Mouse (Mus musculus): ENCODE results near the gene Hells.

DNA sequence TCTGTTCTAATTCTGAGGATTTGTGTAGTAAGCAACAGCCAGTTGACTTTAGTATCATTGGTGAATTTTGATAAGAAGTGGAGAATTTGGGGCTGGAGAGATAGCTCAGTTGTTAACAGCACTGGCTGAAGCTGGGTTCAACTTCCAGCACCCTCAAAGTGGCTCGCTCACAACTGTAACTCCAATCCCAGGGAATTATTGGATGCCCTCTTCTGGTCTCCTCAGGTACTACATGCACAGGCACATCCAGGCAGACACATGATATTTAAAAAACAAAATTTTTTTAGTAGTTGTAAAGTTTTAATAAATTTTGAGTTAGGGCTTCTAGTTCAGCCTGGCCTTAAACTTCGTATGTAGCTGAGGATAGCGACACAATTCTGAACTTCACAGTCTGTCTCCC lies 15.0 kb upstream of the Hells start:
- TF ChIP-seq CTCF (IDR thresholded peaks at IDR 0.05; ENCODE audit: borderline replicate concordance, extremely low read depth, insufficient read depth, insufficient read length) (peak; percentile 64; the same call in 1 of the 2 replicates), POLR2A (IDR thresholded peaks at IDR 0.05; ENCODE audit: borderline replicate concordance, extremely low read depth, insufficient read depth, insufficient read length, poor library complexity, severe bottlenecking) (no peak)

Measured in brain, embryonic 14.5 days (tissue).